Mouse (Mus musculus): ENCODE measurements around the gene Tpd52l2.

- TF ChIP-seq CTCF (IDR thresholded peaks at IDR 0.05; ENCODE audit: low read depth, low read length) (no peak), TAL1 (conservative IDR thresholded peaks at IDR 0.05; ENCODE audit: low read depth, low read length) (no peak)
Measured at GRCm38 (mm10) chr2:181497548-181497875, 570 bp downstream of the Tpd52l2 start.

All from G1E (cell line).